Mouse (Mus musculus): ENCODE data around the gene Isoc2b. TPM values are rescaled to one million over a fixed set of nuclear protein-coding genes. Genes with fewer than 3 reads are reported as not detected.
A peak's percentile ranks its signal among the peaks of the same experiment; 100 is the strongest.
"Not testable (repeated sequence)": the region's sequence is repeated elsewhere in the genome, so short reads cannot be mapped to it uniquely, and the experiment has no call there.

The Isoc2b gene
- total RNA-seq, 2 experiments from 2014 or later = 1.2 to 1.9 TPM

DNA sequence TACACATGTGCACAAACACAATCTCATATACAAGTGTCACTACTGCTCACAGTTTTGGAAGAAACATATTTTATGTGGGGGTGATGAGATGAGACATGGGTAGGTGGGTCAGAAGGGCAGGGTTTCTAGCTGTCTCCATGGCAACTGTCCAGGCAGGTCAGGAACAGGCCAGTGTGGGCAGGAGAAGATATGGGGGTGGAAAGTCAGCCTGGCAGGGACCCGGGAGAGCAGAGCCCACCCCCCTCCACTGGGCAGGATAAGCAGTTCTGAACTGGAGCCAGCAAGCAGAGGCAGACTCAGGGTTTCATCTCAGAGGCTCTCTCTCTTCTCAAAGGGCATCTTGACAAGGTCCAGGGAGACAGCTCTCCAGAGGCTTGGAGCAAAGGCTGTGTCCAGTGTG, 32.4 kb downstream of the Isoc2b start:
- intact Hi-C loops (cut with DNase I) = no loop called here

DNA sequence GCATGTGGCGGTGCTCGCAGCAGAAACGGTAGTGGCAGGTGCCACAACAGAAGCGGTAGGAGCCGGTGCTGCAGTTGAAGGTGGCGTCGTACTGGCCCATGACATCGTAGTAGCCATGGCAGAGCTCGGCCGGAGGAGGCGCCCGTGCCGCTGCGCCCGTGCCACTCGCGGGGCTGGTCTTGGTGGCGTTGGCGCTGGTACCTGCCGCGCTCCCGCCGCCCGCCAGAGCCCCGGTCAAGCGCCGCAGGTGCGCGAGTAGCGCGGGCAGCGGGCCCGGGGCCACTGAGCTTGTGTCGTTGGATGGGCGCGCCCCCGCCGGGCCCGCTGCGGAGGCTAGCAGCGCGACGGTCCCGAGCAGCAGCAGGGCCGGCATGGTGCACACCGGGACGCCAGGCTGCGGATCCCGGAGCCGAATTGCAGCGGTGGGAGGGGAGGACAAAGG, 33.7 kb downstream of the Isoc2b start:
- peak; percentile 72 for DNase-seq
- intact Hi-C loops (cut with DNase I) = no loop called here

More for the DNA sequence above, 32.4 kb downstream of the Isoc2b start:
- no peak for DNase-seq

DNA sequence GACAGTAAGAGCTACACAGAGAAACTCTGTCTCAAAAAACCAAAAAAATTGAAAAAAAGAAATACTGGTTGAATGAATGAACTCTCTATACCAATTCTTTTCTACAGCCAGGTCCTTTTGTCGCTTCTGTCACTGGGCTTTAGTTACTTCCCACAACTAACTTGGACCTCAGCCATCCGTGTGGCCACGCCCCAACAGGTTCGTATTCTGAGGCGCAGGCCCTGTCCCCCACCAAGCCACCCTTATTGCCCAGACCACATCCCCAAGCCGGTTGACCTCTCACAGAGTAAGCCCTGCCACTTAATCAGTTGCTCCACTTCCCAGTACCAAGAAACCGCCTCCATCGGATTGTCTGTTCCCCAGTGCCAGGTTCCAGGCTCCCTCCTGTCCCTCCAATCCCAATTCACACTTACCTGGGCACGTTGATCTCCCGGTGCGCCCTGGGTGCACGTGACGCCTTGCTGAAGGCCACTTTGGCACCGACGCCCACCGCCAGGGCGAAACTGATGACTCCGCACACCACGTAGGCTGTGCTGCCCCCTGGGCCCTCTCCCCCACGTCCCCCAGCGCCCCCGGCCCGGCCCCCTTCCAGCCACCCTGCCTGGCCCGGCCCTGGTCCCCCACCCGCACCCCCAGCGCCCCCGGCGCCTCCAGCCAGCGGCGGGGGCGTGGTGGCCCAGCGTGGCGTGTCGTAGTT, 34.3 kb downstream of the Isoc2b start:
- intact Hi-C loops (cut with DNase I) = no loop called here
- no peak for DNase-seq

DNA sequence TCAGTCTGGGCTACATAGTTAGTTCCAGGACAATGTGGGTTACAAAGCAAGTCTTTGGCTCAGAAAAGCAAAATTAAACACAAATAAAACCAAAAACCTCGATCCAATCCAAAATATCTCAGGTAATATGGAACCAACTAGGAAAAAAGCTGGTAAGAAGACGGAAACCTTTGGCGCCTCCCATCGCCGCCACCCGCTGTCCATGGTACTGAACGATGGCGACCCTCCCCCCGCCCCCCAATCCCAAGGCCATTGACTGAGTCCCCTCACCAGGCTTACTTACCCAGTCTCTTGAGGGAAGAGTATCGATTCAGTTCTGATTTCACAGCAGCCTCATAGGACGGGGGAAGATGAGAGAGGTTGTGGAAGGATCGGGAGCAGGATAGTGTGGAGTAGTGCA, 39.6 kb downstream of the Isoc2b start:
- intact Hi-C loops (cut with DNase I) = no loop called here
- DNase-seq = no peak

DNA sequence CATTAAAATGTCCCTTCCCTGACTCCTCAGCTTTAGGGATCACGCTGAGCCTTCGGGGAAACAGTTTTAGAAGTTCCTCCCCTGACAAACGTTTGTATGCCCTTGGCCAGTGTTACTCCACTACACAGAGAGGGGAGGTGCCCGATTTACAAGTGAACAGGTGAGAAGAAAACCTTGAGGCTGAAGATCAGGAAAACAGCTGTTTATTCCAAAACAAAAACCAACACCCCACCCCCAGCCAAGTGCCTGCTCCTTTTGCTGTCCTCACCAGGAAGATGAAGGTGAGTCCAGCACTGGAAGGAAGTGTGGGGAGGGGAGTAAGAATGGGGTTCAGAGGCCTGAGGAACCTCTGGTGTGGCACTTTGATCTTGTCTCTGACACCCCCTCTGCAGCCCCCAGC, 44.7 kb downstream of the Isoc2b start:
- intact Hi-C loops (cut with DNase I) = no loop called here

DNA sequence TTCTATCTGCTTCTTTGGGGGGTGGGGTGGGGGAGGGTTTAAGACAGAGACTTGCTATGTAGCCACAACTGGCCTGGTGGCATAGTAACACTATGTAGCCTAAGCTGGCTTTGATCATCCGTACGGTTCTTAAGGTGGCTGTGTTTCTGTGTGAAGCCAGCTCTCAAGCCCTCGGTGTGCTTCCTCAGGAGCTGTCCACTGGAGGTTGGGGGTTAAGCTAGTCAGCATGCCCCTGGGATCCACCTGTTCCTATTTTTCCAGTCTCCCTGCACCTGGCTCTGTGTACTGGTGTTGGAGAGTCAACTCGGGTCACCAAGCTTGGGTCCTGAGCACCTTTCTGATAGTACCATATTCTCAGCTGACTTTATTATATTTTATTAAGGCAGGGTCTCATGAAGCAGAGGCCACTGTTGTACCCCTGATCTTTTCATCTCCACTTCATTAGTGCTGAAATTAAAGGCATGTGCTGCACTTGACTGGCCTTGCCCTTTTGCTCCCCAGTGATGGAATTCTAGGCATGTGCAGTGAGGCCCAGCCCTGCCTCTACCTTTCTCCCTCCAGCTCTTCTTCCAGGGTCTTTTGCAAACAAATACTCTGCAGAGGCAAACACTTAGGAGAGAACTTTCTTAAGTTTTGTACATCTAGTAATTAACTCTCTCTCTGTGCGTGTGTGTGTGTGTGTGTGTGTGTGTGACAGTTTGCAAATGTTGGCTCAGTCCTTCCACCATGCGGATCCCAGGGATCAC, 47.7 kb downstream of the Isoc2b start:
- intact Hi-C loops (cut with DNase I) = no loop called here
- no peak for DNase-seq

More for the DNA sequence above, 44.7 kb downstream of the Isoc2b start:
- DNase-seq = no peak

DNA sequence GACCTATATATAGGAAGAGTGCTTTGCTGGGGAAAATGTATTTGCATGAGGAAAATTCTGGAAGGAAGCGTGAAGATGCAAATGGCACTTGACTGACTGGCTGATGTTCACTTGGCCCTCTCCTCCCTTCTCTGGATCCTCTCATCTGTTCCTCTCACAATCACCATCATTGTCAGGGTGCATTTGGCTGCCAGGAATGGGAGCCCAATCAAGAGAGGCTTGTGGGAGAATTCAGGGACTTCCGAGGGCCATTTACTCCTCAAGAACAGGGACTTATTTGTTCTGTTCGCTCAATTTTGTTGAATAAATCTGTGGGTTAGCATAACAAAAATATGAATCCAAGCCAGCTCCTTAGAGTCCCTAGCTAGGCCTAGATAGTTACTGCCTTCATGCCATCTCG, 48.4 kb downstream of the Isoc2b start:
- intact Hi-C loops (cut with DNase I) = no loop called here
- no peak for DNase-seq

DNA sequence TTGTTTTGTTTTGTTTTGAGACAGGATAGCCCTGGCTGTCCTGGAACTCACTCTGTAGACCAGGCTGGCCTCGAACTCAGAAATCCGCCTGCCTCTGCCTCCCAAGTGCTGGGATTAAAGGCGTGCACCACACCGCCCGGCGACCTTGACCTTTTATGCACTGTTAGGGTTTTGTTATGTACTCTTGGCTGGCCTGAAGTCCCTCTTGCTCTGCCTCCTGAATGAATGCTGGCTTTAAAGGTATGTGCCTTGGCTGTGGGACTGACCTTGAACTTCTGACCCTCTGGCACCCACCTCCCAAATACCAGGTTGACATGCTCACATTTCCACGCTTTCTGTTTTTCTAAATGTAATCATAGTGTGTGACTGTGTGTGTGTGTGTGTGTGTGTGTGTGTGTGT, 49.1 kb downstream of the Isoc2b start:
- intact Hi-C loops (cut with DNase I); DNase-seq: not testable (repeated sequence)

DNA sequence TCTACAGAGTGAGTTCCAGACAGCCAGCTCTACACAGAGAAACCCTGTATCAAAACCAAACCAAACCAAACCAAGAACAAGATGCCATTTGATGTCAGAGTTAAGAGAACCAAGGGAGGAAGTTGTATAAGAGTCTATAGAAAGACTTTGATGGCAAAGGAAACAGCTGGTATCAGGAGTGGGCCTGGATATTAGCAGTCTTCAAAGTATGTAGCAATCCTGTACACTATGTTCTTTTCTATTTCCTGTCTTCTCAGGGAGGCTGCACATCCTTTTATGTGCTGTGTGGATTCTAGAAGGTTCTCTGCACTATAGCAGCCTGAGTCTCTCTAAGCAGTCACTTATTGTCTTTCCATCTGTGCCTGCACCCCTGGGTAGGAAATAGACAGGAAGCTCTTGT, 53.5 kb downstream of the Isoc2b start:
- intact Hi-C loops (cut with DNase I) = no loop called here
- no peak for DNase-seq

DNA sequence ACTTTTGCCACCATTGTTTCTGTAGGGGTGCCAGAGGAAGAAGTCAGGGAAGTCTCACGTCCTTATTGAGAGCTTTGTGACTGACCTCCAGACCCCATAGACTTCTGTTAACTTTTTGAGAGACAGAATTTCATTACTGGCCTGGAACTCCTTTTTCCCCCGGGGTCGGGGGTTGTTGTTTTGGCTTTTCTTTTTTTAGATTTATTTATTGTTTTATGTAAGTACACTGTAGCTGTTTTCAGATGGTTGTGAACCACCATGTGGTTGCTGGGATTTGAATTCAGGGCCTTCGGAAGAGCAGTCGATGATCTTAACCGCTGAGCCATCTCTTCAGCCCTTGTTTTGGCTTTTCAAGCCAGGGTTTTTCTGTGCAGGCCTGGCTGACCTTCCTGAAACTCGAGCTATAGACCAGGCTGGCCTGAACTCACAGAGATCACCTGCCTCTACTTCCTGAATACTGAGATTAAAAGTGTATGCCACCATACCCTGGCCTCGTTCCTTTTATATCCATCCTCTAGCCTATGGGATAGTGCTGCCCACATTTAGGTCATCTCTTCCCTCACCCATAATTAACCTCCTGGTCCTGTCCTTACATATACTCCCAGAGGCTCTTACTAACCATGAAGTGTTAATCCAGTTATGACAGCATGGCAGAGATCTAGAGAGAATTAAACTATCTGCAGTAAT, 56.8 kb downstream of the Isoc2b start:
- intact Hi-C loops (cut with DNase I) = no loop called here

DNA sequence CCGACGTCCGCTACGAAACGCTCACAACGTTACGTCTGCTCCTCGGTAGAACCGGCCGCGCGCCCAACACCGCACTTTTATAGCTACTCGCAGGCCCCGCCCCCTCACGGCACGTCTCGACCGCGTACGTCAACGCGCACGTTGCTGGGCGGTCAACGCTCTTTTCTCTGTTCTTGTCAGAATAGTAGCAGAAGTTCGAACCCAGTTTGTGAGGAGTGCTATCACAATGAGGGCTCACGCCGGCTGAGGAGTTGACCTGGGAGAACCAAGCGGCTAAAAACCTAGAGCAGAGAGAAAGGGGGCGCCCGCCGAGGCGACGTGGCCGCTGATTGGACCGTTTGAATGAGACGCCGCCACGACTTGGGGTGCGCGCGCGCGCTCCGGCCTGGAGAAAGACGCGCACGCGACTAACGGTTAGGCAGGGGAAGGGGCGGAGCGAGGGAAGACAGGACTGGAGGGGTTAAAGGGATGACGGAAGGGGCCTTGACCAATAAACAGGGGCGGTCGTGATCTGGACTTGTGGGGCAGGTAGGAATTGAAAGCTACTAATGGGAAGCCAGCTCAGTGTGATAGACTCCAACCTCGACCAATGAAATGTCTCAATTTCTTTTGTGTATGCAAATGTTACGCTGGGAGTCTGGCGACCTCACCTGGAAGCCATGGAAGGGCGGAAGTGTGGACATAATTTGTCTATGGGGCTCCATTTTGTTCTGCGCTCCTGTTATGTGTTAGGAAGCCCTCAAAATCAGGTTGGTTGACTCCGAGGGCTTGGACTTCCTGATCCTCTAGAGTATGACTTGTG, 57.6 kb downstream of the Isoc2b start, which contains the start of gene Ube2s:
Ube2s (minus strand) TSS at position 288 of the 802 bp plus-strand sequence.
- peak; percentile 99 for DNase-seq
- intact Hi-C loops (cut with DNase I) = no loop called here

More for the DNA sequence above, 56.8 kb downstream of the Isoc2b start:
- no peak for DNase-seq

DNA sequence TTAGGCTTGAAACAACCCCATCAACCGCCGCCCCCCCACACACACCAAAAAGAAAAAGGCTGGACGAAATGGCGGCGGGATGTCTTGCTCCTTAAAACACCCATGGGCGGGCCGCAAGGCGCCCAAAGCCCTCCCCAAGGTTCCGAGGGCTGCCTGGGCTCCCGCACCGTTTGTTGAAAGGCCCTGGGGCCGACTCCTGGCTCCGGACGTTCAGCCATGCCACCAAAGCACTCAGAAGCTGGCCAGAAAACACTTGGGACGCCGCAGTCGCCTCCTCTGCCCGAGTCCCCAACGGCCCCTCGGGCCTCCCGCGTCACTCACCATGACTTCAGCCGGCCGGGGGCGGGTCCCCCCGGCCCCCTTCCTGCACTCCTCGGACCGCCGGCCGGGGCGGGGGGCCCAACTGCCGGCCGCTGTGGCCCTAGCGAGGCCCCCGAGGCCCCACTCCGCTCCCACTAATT, 58.2 kb downstream of the Isoc2b start:
- DNase-seq = peak; percentile 22
- intact Hi-C loops (cut with DNase I) = no loop called here

DNA sequence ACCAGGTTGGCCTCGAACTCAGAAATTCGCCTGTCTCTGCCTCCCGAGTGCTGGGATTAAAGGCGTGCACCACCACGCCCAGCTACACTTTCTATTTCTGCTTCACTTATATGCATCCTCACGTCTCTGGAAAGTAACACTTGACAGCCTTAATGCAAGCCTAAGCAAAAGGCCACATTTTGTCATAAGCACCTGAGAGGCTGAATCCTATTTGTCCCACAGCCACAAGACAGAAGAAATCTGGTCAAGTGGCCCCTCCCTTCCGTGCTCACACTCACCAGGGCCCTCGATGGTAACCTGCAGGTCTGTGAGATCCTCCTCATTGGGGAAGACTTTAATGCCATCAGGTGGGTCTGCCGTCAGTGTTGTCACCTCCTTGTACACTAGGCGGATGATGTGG, 58.9 kb downstream of the Isoc2b start:
- DNase-seq; intact Hi-C loops (cut with DNase I): not testable (repeated sequence)

DNA sequence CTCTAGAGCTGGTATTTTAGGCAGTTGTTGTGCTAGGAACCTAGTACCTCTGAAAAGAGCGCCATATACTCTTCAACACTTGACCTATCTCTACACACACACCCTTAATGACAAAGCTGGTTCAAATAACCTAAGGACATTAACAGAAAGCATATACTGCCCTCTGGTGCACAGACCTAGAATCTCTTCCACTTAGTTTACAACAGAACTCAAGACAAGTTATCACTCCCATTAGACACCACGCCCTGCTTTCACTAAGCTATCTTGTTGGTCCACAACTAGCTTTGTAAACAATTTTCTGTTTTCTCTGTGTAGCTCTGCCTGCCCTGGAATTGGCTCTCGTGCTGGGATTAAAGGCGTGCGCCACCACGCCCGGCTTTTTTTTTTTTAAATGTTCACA, 63.3 kb downstream of the Isoc2b start:
- DNase-seq = no peak
- intact Hi-C loops (cut with DNase I) = no loop called here

DNA sequence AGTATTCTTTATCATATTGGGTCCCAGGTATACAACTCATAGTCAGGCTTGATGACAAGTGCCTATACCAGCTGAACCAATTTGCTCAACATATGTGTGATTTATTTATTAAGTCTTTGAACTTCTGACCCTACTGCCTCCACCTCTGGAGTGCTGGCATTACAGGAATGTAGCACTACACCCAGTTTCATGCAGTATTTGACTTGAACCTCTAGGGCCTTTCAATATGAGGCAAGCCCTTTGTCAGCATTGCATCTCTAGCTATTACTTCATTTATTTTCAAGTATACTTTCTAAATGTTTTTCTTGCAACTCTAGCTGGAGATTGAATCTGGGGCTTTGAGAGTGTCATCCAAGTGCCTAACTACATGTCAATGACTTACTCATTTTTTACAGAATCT, 67.8 kb downstream of the Isoc2b start:
- intact Hi-C loops (cut with DNase I) = no loop called here
- no peak for DNase-seq

DNA sequence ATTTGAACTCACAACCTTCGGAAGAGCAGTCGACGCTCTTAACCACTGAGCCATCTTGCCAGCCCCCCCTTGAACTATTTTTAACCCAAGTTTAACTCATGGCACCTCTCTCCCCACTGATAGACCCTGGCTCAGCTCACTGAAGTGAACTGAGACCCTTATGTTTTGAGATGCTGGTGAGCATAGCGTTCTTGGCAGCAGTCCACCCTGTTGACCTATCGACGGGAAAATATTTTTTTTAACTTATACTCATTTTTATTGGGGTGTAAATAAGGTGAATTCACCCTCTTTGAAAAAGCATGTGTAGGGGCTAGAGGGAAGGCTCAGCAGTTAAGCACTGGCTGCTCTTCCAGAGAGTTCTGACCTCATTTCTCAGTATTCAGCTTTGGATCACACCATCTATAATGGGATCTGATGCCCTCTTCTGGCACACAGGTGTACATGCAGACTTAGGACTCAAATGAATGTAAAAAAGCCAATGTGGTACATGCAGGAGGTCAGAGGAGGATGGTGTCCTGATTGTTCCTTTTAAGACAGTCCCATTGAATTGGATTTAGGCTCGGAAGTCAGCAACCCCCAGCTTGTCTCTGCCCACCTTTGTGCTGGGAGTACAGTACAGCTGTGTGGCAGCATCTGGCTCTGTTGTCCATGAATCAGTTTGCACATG, 74.2 kb downstream of the Isoc2b start:
- DNase-seq = no peak
- intact Hi-C loops (cut with DNase I) = loop anchor here (5.0 to 10.0 kb wide), 2 partner anchors 91 to 239 kb away; no protein-coding TSS in a partner anchor
